Mouse (Mus musculus) T-cell, adult 2 months (primary cell): ENCODE measurements around the gene Ikzf3.

Experiments used
- DNase-seq: peaks from one replicate; pipeline ENCODE4 v3.0.0; 2022; ENCODE audit warnings: low spot score

The Ikzf3 gene

DNA sequence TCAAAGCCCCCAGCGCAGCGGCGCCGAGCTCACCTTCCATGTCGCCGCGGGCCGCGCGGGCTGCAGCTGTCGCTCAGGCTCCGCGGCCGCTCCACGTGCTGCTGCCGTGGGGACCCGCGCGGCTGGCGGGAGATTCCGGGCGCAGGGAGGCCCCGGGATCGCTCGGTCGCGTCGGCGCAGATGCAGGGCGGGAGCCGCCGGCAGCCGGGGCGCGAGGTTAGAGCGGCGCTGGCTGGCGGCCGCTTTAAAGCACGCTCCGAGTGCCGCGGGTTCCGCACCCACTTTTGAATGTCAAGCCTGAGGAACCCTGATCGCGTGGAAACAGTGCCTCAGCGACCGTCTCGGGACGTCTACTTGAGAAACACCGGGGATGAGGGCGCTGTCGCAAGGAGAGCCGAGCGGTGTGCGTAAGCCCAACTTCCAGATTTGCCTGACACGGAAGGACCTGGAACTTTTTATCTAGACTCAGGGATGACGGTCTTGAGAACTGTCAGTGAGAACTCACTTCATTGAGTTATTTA lies at the start of gene Ikzf3:
TSS of gene Ikzf3 (minus strand) at position 321 of the 521 bp plus-strand sequence.
- peak; percentile 75 for DNase-seq

DNA sequence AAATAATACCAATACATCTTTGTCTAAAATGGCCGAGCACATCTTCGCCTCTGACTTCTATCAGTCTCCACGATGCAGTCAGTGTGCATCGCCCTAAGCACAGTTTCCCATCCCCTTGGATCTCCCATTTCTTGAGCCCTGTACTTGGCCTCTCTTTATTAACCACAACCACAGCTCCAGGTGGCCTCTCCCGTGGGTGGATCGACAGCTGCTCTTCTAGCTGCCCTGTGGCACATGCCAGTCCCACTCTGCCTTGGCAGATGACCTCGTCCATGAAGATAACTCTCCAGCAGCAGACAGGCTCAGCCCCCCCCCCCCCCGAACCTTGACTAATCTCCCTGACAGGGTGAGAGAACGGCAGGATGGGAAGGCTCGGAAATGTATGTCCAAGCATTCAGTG lies 49.6 kb upstream of the Ikzf3 start:
- no peak for DNase-seq

DNA sequence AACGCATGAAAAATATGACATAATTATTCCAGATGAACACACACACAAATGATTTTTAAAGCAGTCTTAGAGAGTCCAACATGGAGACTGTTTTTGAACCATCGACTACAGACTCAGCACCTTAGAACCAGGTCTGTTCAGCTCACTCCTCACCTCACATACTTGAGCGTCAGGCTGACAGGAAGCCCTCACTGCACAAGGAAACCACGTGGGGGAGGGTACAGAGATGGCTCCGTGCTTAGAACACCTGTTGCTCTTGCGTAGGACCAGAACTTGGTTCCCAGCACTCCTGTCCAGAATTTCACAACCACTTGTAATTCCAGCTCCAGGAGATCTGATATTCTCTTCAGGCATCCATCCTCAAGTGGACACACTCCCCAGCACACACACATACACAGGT lies 49.2 kb upstream of the Ikzf3 start:
- no peak for DNase-seq

DNA sequence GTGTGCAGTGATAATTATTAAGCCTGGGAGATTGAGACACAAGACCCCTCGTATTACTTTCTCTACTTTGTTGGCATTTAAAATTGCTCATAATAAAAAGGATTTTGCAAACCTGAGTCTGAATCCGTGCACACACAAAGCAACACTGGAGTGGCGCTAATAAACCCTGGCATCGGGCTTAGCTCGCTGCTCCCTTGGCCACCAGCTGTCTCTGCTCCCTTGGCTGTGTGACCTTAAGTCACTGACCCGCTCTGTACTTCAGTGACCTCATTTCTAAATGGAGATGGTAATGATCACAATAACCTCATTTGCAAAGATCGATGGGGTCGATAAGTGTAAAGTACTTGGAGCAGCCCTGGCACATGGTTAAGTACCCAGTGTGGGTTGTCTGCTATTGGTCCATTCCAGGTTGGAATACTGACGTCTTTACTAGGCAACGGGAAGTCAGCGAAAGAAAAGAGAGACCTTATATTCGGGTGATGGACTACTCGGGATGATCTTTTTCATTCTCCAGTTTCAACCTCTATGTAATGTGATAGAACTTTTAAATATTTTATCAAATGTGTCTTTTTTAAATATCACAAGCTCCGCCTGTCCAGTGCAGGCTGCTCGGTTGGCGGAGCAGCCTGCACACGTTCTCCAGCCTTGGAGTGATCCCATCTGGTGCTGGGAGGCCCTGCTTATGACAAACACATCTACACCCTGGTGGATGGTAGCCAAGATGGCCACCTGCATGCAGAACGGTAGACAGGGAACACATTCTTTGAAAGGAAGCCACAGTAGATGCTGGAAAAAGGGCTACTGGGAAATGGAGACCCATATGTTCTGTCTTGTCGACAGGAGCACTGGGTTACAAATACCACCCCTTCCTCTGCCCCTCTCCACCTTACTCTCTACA lies 45.0 kb upstream of the Ikzf3 start:
- DNase-seq, result no peak

DNA sequence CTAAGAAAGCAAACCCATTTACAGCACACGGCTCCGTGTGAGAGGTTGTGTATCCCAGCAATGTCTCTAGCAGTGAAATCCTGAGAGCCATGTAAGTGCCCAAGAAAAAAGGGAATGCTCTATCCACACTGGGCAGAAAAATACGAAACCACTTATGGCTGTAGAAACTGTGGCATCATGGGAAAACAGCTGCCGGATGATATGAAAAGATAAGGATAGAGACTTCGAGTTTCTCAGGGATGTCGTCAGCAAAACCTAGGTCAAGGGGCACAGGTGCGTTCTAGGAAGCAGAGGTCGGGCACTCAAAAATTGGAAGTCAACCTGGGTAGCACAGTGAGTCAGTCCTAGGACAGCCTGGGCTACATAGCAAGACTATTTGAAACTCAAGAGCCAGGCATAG lies 43.5 kb upstream of the Ikzf3 start:
- DNase-seq, result no peak

DNA sequence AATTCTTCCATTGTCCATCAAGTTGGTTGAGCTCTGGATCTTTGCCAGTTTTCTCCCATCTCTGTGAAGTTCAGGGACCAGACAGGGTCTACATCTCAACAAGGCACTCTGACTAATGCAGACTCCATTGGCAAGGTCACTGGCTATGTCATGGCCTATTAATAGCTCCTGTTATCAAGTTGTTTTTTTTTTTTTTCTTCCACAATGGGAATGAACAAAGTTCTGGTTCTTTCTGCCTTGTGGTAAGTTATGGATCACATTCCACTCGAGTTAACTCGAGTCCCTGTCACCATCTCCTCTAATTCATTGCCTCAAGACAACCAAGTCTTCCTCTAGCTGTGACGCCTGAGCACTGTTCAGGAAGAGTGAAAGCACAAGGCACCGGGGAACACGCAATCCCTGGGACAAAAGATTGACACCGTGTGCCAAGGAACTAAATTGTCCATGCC lies 43.0 kb upstream of the Ikzf3 start:
- DNase-seq, result no peak

DNA sequence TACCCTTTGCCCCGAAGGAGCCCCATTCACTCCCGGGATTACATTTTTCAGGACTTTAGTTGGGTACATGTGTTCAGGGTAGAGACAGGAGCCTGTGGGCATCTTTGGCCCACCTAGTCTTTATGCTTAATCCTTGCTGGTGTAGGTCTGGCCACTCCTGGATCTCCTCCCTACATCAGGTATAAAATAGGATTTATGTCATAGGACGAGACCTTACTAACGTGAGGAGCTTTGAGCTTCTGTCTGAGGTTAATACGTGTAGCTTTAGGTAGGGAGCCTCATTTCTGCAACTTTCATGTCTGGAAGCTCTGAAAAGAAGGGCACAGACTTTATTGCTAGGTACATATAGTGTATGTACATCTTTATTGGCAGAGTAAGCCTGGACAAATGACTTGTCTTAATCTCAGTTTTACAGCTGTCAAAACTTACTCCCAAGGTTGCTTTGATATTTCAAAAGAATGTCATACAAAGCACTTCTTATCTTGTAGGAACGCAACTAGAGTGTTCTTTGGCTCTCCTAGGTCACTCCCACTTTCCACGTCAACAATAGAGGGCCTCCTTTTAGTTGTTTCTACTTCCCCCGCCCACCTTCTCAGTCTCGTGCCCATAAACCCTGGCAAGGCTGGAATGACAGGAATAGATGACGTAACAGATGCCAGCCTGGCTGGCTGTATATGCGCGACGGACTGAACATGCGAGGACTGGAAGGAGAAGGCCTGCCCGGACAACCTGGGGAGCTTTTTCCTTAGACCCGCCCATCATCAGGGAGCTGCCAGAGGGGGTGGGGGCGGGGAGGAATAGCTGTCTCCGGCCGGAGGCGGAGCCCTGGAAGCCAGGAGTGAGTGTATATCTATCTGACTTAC lies 42.1 kb upstream of the Ikzf3 start:
- DNase-seq, result peak; percentile 53

DNA sequence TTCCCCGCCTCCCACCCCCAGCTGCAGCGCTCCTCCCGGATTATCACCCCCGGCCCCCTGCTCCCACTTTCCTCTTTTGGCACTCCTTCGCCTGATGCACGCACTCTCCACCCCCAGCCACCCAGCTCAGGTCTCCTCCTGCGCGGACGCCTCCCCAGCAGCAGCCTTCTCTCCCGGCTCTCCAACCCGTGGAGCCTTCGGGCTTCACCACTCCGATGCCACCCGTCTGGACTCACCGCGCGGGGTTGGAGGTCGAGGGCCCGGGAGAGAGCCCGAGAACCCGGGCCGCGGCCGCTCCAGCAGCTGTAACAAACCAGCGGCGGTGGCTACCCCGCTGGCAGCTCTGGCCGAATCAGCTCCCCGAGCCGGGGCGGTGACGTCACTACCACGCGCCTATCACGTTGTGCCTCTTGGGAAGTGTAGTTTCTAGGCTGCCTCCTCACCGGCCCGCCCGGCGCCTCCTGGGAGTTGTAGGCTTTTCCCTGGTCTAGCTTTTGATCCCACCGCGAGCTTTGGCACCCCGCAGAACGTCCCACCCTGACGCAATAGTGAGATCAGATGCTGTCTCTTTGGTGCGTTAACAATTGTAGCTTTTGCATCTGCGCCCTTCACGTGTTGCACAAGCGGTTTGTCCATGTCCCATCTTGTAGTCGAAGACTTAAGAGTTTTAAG lies 41.2 kb upstream of the Ikzf3 start, which contains the start of gene Ormdl3:
TSS of gene Ormdl3 (minus strand) at position 477 of the 672 bp plus-strand sequence.
- DNase-seq, result peak; percentile 98

DNA sequence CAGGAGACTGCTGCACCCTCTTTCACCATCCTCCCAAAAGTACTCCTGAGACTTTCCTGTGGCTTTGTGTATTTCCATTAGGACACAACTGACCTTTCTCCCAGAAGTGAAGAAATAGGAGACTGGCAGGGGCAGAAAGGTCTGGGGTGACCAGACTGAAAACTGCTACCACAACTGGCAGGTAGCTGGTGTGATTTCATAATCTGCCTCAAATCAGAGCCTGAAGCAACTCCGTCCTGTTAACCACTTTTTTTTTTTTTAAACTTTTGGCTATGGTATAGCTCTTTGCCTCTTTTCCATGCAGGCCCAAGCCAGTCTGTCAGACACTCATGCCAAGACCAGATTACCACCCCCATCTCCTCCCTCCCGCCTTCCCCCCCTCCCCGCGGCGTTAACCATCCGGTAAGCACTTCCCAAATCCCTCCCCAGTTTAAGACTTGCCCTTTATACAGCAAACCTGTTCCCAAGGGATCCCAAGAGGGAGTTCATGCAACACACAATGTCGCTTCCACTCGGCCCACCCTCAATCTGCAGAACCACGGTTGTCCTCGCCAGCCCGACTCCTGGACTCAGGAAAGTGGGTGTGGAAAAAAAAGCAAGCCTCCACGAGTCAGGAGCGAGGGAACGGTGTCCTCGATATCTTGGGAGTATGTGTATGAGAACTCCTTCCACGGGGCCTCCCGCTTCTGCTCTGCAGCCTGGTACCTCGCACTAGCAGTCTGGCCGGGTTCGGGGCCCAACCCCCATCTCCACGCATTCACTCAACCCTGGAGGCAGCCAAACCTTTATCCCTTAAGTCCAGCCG lies 40.5 kb upstream of the Ikzf3 start:
- no peak for DNase-seq

DNA sequence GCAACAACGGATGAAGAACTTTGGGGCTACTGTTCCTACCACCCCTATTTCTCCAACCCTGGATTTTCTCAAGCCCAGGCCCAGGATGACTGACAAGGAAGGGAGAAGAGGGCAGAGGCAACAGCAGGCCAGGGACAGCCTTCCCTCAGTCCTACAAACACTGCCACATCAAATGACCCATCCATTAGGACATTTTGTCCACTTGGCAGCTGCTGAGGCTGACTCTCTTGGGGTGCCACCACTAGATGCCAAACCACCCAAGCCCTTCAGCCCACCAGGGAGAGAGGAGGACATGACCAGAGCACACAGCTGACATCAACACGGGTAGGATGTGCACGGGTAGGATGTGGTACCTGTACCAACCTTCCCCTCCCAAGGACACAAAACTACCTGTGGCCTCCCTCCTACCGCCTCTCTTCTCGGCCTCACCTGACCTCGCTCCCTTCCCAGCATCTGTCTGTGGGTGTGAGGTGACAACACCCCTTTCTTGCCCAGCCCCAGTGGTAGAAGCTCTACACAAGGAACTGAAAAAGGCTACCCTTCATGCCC lies 38.9 kb upstream of the Ikzf3 start:
- no peak for DNase-seq

DNA sequence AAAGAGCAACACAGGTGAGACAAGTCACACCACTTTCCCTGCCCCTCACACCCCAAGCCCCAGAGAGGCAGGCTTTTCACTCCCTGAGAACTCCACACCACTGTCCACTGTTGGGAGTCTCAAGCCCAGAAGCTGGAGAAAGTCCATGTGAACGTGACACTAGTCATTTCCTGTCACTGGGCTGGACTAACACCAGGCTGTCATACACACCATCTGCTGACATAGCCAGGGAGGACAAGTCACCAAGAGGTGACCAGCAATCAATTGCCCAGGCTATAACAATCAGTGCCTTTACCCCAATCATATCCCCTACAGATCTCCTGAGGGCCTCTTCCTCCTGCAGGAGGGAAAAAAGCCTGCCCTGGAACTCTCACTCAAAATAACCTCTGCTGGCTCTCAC lies 38.3 kb upstream of the Ikzf3 start:
- no peak for DNase-seq

DNA sequence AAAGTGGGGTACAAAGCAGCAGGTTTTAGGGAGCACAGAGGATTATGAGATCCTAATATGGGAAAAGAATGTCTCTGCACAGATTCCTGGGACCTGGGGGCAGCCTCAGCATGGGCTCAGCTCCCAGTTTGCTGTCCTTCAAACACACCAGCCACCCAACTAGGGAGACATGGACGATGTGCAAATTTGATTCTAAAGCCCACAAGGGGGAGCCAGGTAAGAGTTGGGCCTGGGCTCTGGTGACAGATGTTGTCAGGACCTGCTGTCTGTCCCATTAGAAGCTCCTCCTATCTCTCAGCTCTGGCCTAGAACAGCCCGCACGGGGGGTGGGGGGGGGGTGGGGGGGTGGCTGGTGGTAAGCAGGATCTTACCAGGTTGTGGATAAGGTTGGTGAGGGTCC lies 37.7 kb upstream of the Ikzf3 start:
- no peak for DNase-seq

DNA sequence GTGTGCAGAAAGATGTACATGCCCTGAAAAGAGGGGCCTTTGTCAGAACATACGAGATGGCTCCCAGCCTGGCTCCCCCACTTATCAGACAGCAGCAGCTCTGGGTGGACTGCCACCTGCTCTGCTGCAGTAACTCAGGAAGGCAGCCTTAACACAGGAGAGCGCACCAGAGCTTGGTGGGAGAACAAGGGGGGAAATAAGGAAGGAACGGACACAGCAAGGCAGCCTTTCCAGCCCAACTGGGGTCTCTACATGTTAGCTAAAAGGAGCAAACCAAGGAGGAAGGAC lies 37.4 kb upstream of the Ikzf3 start:
- no peak for DNase-seq

DNA sequence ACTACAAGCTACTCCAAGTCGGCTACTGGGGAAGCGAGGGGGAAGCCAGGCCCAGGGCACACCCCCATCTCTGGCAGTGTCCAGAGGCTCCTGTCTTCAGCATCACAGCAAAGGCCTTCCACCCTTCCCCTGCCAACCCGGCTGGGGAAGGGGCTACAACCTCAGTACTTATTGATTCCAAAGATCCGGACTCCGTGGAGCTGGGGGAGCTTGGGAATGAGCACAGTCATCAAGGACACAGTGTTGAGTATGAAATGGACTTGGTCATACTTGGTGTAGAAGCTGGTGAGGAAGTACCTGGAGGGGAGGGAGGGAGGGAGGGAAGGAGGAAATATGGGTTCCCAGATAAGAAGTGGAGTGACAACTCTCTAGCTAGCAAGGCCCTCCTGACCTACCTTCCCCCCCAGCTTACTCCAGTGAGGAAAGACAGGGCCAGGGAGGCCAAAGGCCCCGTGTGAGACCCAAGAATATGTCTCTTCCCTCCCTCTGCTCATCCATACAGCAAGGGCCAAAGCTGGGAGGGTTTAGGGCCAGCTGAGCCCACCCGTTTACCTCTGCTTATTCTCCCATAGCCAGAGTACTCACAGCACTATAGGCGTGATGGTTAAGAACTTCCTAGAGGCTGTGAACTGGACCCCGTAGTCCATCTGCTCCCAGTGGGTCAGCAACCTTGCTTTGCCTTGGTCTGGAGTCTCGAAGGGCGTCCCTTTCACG lies 36.9 kb upstream of the Ikzf3 start:
- DNase-seq, result no peak

DNA sequence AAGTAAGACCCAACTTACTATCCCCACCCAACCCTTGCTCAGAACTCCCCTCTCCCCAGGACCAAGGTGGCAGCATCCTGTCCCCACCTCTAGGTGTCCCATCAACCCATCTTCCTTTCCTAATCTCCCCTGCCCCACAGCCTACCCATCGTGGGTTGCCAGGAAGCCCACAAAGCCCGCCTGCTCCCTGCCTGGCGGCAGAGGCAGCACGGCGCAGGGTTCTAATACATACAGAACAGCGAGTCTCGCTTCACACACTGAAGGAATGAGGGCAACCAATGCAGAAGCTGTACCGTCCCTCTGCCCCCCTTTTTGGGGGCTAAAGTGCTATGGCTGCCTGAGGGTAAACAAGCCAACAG lies 36.2 kb upstream of the Ikzf3 start:
- no peak for DNase-seq

DNA sequence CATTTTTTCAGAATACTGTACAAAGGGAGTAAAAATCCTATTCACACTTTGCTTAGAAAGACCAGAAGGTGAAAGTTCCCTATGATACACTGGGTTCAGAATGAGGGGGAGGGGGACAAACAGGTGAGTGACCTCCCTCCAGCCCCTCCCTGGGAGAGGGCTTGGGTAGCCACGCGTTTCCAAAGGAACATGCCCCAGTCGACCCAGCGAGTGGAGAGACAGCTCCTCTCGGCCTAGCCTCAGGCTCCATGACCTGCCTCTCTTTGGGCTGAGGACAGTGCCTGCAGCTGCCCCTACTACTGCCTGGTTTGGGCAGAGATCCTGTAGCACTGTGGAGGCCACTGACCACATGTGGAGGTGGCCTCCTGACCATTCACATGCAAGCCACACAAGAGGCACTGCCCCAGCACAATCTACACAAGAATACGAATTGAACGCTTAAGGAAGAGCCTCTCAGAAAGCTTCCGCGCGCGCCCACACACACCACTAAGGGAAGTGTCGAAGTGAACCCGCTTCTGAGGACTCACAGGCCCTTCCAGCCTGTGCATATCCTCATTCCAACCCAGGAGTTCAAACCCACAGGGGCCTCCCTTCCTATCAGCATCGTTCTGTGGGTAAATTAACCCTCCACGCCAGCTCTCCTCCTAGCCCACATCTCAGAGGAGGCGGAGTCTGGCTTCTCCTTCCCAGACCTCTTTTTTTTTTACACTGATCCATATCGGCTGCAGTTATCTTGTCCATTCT lies 35.6 kb upstream of the Ikzf3 start:
- no peak for DNase-seq

DNA sequence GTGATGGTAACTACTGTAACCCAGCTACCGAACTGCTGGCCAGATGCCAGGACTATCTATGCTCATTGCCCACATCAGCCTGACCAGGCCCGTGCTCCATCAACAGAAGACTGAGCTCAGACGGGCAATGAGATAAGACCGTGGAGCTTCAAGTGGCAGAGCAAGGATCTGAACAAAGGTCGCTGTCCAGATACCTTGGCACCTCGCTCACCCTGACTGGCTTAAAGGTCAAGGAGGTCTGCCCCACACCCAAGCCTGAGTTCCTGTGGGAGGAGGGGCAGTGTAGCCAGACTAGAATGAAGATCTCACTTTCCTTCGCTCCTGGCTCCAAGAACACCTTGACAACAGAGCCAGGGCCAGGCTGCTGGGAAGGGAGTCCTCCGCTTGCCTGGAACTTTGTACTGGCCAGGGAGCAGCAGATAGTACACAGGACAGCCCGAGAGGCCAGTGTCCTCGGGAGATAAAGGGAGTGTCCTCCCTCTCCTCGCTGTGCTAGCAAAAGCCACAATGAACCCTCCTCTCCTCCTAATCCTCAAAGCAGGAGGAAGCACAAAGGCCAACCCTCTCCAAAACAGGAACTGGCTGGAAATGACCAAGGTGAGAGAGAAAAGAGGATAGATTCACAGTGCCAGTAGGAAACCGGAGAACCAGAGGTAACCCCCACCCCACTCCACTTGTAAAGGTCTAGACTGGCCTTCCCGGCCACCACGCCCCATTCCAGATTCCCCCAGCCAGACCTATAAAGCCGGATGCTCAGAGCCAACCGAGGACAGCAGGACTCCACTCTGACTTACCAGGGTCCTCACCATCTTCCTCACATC lies 34.7 kb upstream of the Ikzf3 start:
- DNase-seq, result no peak

DNA sequence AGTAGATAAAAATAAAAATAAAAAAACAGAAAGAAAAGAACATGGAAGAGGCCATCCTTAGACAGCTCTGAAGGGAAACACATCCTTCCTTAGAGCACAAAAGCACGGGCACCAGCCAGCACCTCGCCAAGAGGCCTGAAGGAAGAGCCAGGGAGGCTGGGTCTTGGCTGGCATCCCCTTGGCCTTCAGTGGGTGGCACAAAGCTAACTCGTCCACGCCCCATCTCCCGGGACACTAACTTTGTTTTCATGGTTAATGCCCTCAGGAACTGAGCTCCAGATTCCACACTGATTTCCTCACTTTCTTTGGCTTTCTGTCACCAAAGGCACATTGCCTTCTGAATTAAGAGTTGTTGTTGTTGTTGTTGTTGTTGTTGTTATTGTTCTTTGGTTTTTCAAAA lies 31.9 kb upstream of the Ikzf3 start:
- no peak for DNase-seq

DNA sequence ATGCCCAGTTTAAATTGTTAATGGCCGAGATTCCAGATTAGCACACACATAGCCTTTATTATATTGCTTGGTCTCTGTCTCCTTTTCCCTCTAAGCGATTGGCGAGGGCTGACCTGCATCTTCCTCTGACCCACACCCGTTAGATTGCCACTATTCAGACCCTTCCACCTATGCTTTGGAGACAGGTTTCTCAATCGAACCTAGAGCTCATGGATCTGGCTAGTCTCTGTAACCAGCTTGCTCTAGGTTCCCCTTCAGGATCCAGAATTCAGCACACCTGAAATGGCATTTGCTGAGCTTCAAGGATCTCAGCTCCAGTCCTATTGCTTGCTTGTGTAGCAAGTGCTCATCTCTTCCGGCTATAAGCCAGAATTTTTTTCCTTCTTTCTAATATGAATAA lies 23.6 kb upstream of the Ikzf3 start:
- no peak for DNase-seq
